Mouse (Mus musculus): ENCODE measurements around the gene Vmn2r83.

- TF ChIP-seq HCFC1 (IDR thresholded peaks at IDR 0.05; ENCODE audit: low read depth, low read length) (no peak), CTCF (IDR thresholded peaks at IDR 0.05 in 2 of 3, conservative IDR thresholded peaks at IDR 0.05 in 1 of 3; ENCODE audit: control insufficient read depth in 1 of 3, insufficient read depth in 1 of 3, low read depth in 2 of 3, low read length in 3 of 3, poor library complexity in 1 of 3, severe bottlenecking in 1 of 3) (no peak), POLR2AphosphoS2 (IDR thresholded peaks at IDR 0.05; ENCODE audit: low read length) (no peak), ETS1 (IDR thresholded peaks at IDR 0.05; ENCODE audit: low read depth, low read length) (no peak), MAZ (IDR thresholded peaks at IDR 0.05; ENCODE audit: low read depth, low read length) (no peak), USF1 (IDR thresholded peaks at IDR 0.05; ENCODE audit: low read depth, low read length) (no peak), EP300 (IDR thresholded peaks at IDR 0.05; ENCODE audit: low read depth in 1 of 2, low read length in 2 of 2) (no peak), SIN3A (IDR thresholded peaks at IDR 0.05; ENCODE audit: low read length) (no peak)
Measured at GRCm38 (mm10) chr10:79535431-79535830, 66.9 kb downstream of the Vmn2r83 start.
